9 mouse cellular contexts compared by ENCODE assay signal in the genomic region with DNA sequence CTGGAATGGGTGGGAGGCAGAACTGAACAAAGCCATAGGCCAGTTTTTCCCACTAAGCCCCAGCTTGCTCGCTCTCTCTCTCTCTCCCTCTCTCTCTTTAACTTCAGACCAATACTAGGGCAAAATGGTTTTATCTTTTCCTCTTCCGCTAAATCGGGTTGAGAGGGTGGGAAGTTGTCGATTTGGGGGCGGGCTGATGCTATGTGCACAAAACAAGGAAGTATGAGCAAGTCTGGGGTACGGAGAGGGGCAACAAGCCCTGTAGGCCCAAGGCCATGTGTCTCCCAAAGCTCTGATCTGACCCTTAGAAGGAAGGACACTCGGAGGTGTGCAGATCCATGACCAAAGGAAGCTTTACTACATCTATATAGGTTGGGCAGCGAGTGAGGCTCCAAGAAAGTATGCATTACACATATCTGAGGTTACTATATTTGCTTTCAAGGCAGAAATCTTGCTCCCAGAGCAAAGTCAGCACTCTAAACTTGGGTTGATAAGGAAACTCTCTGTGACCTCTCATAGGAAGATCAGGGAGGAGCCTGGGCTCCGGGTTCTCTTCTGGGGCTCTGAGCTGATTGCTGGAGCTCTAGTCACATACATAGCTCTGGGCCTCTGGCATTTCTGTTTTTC. TPM values are rescaled to one million over a fixed set of nuclear protein-coding genes. Genes with fewer than 3 reads are reported as not detected.
DNase-seq lines count a peak whose midpoint lies in the region; ATAC-seq and TF ChIP-seq lines count a peak whose summit lies in the region.
"Had no signal": no experiment of that assay in that cellular context is flagged by ENCODE, and none has a peak within 500 bp of the region (broad histone marks: within the 10 kb centered on the region; RNA-seq: fewer than 3 reads in every experiment).

No protein-coding gene starts in this region.

- H3K9me3 ChIP-seq in heart, embryonic 14.5 days (ENCODE audit: control insufficient read depth, low read length) = no peaks in the 10 kb centered on the region
- peaks cover 8% of the 10 kb centered on the region for H3K9me3 ChIP-seq in CH12.LX (replicated peaks; ENCODE audit: low read length)
- H3K9me3 ChIP-seq in stomach, embryonic 14.5 days (ENCODE audit: control insufficient read depth, low read depth, low read length) = no peaks in the 10 kb centered on the region
- no peaks in the 10 kb centered on the region for H3K9me3 ChIP-seq in forebrain, embryonic 15.5 days

- peaks cover 18 to 43% of the 10 kb centered on the region in 2 experiments for H3K4me1 ChIP-seq in heart, embryonic 14.5 days (ENCODE audit: control insufficient read depth in 2 of 2, insufficient read depth in 2 of 2, low read length in 2 of 2)
- H3K4me1 ChIP-seq in CH12.LX (ENCODE audit: control insufficient read depth in 1 of 2, insufficient read depth in 2 of 2) = peaks cover 26 to 64% of the 10 kb centered on the region in 2 experiments
- peaks cover 30% of the 10 kb centered on the region for H3K4me1 ChIP-seq in stomach, embryonic 14.5 days (ENCODE audit: control insufficient read depth, insufficient read depth, low read length)
- H3K4me1 ChIP-seq in forebrain, embryonic 15.5 days = peaks cover 37% of the 10 kb centered on the region

- in situ Hi-C loops in CH12.LX (cut with MboI; ENCODE audit: low pct_ligation_motif_present, low pct_unique_long_range_greater_than_20kb, low sequenced_read_pairs) = loop anchor here (5.0 kb wide), 3 partner anchors 36 to 111 kb away; no protein-coding TSS in a partner anchor

- 50% methylated on average over 9 of the region's 9 CpGs for WGBS in heart, embryonic 14.5 days
- 52% methylated on average over 9 of the region's 9 CpGs for WGBS in stomach, embryonic 14.5 days
- WGBS in forebrain, embryonic 15.5 days = 62% methylated on average over 9 of the region's 9 CpGs

- no peak for TF ChIP-seq POLR2A in CH12.LX (IDR thresholded peaks at IDR 0.05; ENCODE audit: low read depth, low read length)

- TF ChIP-seq RAD21 in CH12.LX (IDR thresholded peaks at IDR 0.05; ENCODE audit: low read depth, low read length) = no peak

- dilution Hi-C loops in CH12.LX (cut with MboI; ENCODE audit: extremely low pct_ligation_motif_present, extremely low pct_unique_long_range_greater_than_20kb, low sequenced_read_pairs) = no loop called here

- H3K4me2 ChIP-seq in heart, embryonic 14.5 days (ENCODE audit: low read length) = 0 out of 2 replicates have a peak overlapping the region, but pooled peaks have one; percentile 93
- no peak overlapping the region; the same call in 1 of the 2 replicates for H3K4me2 ChIP-seq in CH12.LX (ENCODE audit: insufficient read depth, low read depth, poor library complexity, severe bottlenecking)
- 0 out of 2 replicates have a peak overlapping the region, but pooled peaks have one; percentile 83 for H3K4me2 ChIP-seq in stomach, embryonic 14.5 days (replicated peaks; ENCODE audit: low read depth, low read length)
- no peak overlapping the region for H3K4me2 ChIP-seq in forebrain, embryonic 15.5 days (replicated peaks)

- peaks cover 33% of the 10 kb centered on the region for H3K79me2 ChIP-seq in CH12.LX (replicated peaks; ENCODE audit: control insufficient read depth, extremely low read depth, insufficient read depth, poor library complexity, severe bottlenecking)

- ATAC-seq in heart, embryonic 14.5 days (ENCODE audit: insufficient number of reproducible peaks, insufficient read depth, low FRiP score, low read depth) = no peak
- no peak for ATAC-seq in stomach, embryonic 14.5 days (ENCODE audit: insufficient number of reproducible peaks, insufficient read depth, low FRiP score, low read depth)
- no peak for ATAC-seq in forebrain, embryonic 15.5 days (replicated peaks)

- no peak for DNase-seq in heart, postnatal 14 days
- DNase-seq in CH12.LX (ENCODE audit: extremely low read depth) = no peak
- DNase-seq in induced T-regulatory cell, adult 2 months (ENCODE audit: low read depth) = peak; percentile 78
- DNase-seq in adrenal gland, adult 8-10 months = no peak
- DNase-seq in layer of hippocampus, adult 9-11 months = no peak

- no peak overlapping the region for H3K9ac ChIP-seq in heart, embryonic 14.5 days (ENCODE audit: low read length)
- no peak overlapping the region for H3K9ac ChIP-seq in CH12.LX (ENCODE audit: insufficient read depth, low read depth)
- H3K9ac ChIP-seq in stomach, embryonic 14.5 days (replicated peaks; ENCODE audit: low read depth, low read length) = no peak overlapping the region
- H3K9ac ChIP-seq in forebrain, embryonic 15.5 days (replicated peaks) = no peak overlapping the region

- no peak for TF ChIP-seq CTCF in CH12.LX (conservative IDR thresholded peaks at IDR 0.05 in 1 of 2, IDR thresholded peaks at IDR 0.05 in 1 of 2; ENCODE audit: low read depth in 2 of 2, low read length in 2 of 2)

- no peak overlapping the region for H3K27ac ChIP-seq in heart, embryonic 14.5 days (replicated peaks in 1 of 2; ENCODE audit: control insufficient read depth in 1 of 2, insufficient read depth in 1 of 2, low read depth in 2 of 2, low read length in 2 of 2)
- no peak overlapping the region for H3K27ac ChIP-seq in CH12.LX (ENCODE audit: insufficient read depth, low read depth)
- peak overlapping the region; percentile 72 for H3K27ac ChIP-seq in stomach, embryonic 14.5 days (ENCODE audit: low read length)
- H3K27ac ChIP-seq in forebrain, embryonic 15.5 days (replicated peaks) = no peak overlapping the region

- intact Hi-C loops in heart, postnatal 14 days (cut with DNase I) = loop anchor here (2.0 kb wide), 1 partner anchor 109 kb away; no protein-coding TSS in a partner anchor

- H3K27me3 ChIP-seq in heart, embryonic 14.5 days (ENCODE audit: control insufficient read depth, insufficient read depth, low read length) = peaks cover 15% of the 10 kb centered on the region; the same call in 1 of the 2 replicates
- no peaks in the 10 kb centered on the region for H3K27me3 ChIP-seq in CH12.LX (replicated peaks)
- no peaks in the 10 kb centered on the region for H3K27me3 ChIP-seq in stomach, embryonic 14.5 days (ENCODE audit: control insufficient read depth, insufficient read depth, low read length)
- H3K27me3 ChIP-seq in forebrain, embryonic 15.5 days = peaks cover 41% of the 10 kb centered on the region; the same call in 1 of the 2 replicates

- no peak for TF ChIP-seq EP300 in CH12.LX (IDR thresholded peaks at IDR 0.05; ENCODE audit: low read length)

- H3K36me3 ChIP-seq in heart, embryonic 14.5 days (ENCODE audit: control insufficient read depth, insufficient read depth, low read length) = no peaks in the 10 kb centered on the region
- peaks cover 0 to 13% of the 10 kb centered on the region in 2 experiments for H3K36me3 ChIP-seq in CH12.LX (replicated peaks in 1 of 2; ENCODE audit: control insufficient read depth in 1 of 2, insufficient read depth in 1 of 2, low read length in 1 of 2)
- no peaks in the 10 kb centered on the region for H3K36me3 ChIP-seq in stomach, embryonic 14.5 days (ENCODE audit: control insufficient read depth, insufficient read depth, low read length)
- no peaks in the 10 kb centered on the region for H3K36me3 ChIP-seq in forebrain, embryonic 15.5 days

- H3K4me3 ChIP-seq in heart, embryonic 14.5 days (ENCODE audit: control insufficient read depth in 1 of 2, insufficient read depth in 1 of 2, low read depth in 1 of 2, low read length in 2 of 2) = no peak overlapping the region
- H3K4me3 ChIP-seq in CH12.LX (replicated peaks in 1 of 3; ENCODE audit: low read depth in 2 of 3, low read length in 2 of 3, poor library complexity in 1 of 3) = no peak overlapping the region
- H3K4me3 ChIP-seq in stomach, embryonic 14.5 days (ENCODE audit: low read depth, low read length) = no peak overlapping the region
- no peak overlapping the region for H3K4me3 ChIP-seq in forebrain, embryonic 15.5 days

TF ChIP-seq in CH12.LX, 34 proteins besides CTCF, POLR2A, EP300 and RAD21 (continues in another document):
- TF ChIP-seq RCOR1 (conservative IDR thresholded peaks at IDR 0.05; ENCODE audit: low read depth, low read length) = no peak
- TF ChIP-seq TBP (conservative IDR thresholded peaks at IDR 0.05; ENCODE audit: low read depth, low read length) = no peak

RNA-seq across cellular contexts. Expression of a gene that starts 1.4 kb away (rescaled TPM):
- 18.0 and 21.9 TPM in 2 replicates for polyA plus RNA-seq in heart, embryonic 14.5 days (2014; fragmentation: Nextera tagmentation; extraction: Ambion mirVana)
- 10 to 100 TPM; 12.7 to 13.5 TPM for total RNA-seq in heart, postnatal 14 days (2021)
- total RNA-seq in CH12.LX (2012; rRNA removed) = 69.0 and 70.1 TPM in 2 replicates
- 43.5 and 51.9 TPM in 2 replicates for total RNA-seq in CH12.LX (2014; rRNA removed)
- polyA plus RNA-seq in CH12.LX (2012; ENCODE audit: insufficient read length, low read depth) = 63.7 and 64.6 TPM in 2 replicates
- polyA plus RNA-seq in stomach, embryonic 14.5 days (2014; fragmentation: Nextera tagmentation; extraction: Ambion mirVana) = 105 and 114 TPM in 2 replicates
- 45.8 and 50.5 TPM in 2 replicates for polyA plus RNA-seq in forebrain, embryonic 15.5 days (2015; fragmentation: Nextera tagmentation; extraction: Ambion mirVana)
- 10 to 100 TPM; 21.0 to 25.6 (median 22.2) TPM for total RNA-seq in adrenal gland, adult 8-10 months (2022)

RNA-seq across cellular contexts. Expression of a gene that starts 25.6 kb away (rescaled TPM):
- polyA plus RNA-seq in heart, embryonic 14.5 days (2014; fragmentation: Nextera tagmentation; extraction: Ambion mirVana) = 6.5 and 8.4 TPM in 2 replicates
- 1 to 10 TPM; 9.5 to 9.6 TPM for total RNA-seq in heart, postnatal 14 days (2021)
- 15.7 and 16.1 TPM in 2 replicates for total RNA-seq in CH12.LX (2012; rRNA removed)
- 1.6 and 3.5 TPM in 2 replicates for total RNA-seq in CH12.LX (2014; rRNA removed)
- polyA plus RNA-seq in CH12.LX (2012; ENCODE audit: insufficient read length, low read depth) = 10.3 and 10.8 TPM in 2 replicates
- polyA plus RNA-seq in stomach, embryonic 14.5 days (2014; fragmentation: Nextera tagmentation; extraction: Ambion mirVana) = 10.5 and 13.2 TPM in 2 replicates
- polyA plus RNA-seq in forebrain, embryonic 15.5 days (2015; fragmentation: Nextera tagmentation; extraction: Ambion mirVana) = 10.8 and 12.4 TPM in 2 replicates
- 10 to 100 TPM; 24.8 to 34.0 (median 27.3) TPM for total RNA-seq in adrenal gland, adult 8-10 months (2022)

RNA-seq across cellular contexts. Expression of a gene that starts 26.0 kb away (rescaled TPM):
- polyA plus RNA-seq in heart, embryonic 14.5 days (2014; fragmentation: Nextera tagmentation; extraction: Ambion mirVana) = 16.5 and 16.6 TPM in 2 replicates
- 10 to 100 TPM; 17.0 to 17.1 TPM for total RNA-seq in heart, postnatal 14 days (2021)
- total RNA-seq in CH12.LX (2012; rRNA removed) (51.7 and 74.0 TPM in 2 replicates), CH12.LX (2014; rRNA removed) (20.7 and 30.6 TPM in 2 replicates)
- 24.1 and 34.0 TPM in 2 replicates for polyA plus RNA-seq in CH12.LX (2012; ENCODE audit: insufficient read length, low read depth)
- 18.3 and 20.1 TPM in 2 replicates for polyA plus RNA-seq in stomach, embryonic 14.5 days (2014; fragmentation: Nextera tagmentation; extraction: Ambion mirVana)
- polyA plus RNA-seq in forebrain, embryonic 15.5 days (2015; fragmentation: Nextera tagmentation; extraction: Ambion mirVana) = 19.0 and 24.1 TPM in 2 replicates
- total RNA-seq in adrenal gland, adult 8-10 months (2022) = 10 to 100 TPM; 29.0 to 32.1 (median 30.3) TPM

RNA-seq across cellular contexts. Expression of a gene that starts 27.9 kb away (rescaled TPM):
- 0.22 and 0.61 TPM in 2 replicates for polyA plus RNA-seq in heart, embryonic 14.5 days (2014; fragmentation: Nextera tagmentation; extraction: Ambion mirVana)
- total RNA-seq in heart, postnatal 14 days (2021) = under 1 TPM; 0.46 to 0.69 TPM
- total RNA-seq in CH12.LX (2012; rRNA removed) = 35.3 and 36.1 TPM in 2 replicates
- total RNA-seq in CH12.LX (2014; rRNA removed) = 13.5 and 15.5 TPM in 2 replicates
- 36.9 and 38.9 TPM in 2 replicates for polyA plus RNA-seq in CH12.LX (2012; ENCODE audit: insufficient read length, low read depth)
- polyA plus RNA-seq in stomach, embryonic 14.5 days (2014; fragmentation: Nextera tagmentation; extraction: Ambion mirVana) = 0.33 and 0.48 TPM in 2 replicates
- polyA plus RNA-seq in forebrain, embryonic 15.5 days (2015; fragmentation: Nextera tagmentation; extraction: Ambion mirVana) = 0.10 TPM in 1 of 2 replicates, not detected in the other
- 1 to 10 TPM in 3 of 4 experiments, under 1 TPM in 1; 0.95 to 1.9 (median 1.4) TPM for total RNA-seq in adrenal gland, adult 8-10 months (2022)
- polyA plus RNA-seq: erythroblast, embryonic 14.5 days had no signal

Comparison
In these comparisons a context has a peak if more than half of its experiments do, and no peak if none do; other contexts are left out.
1. H3K4me2 ChIP-seq: peak in heart, embryonic 14.5 days (single experiment) and stomach, embryonic 14.5 days (single experiment); none in CH12.LX (single experiment) and forebrain, embryonic 15.5 days (single experiment).